Mouse (Mus musculus) megakaryocyte progenitor cell, adult 5-6 weeks (primary cell): ENCODE data around the gene 1700021F07Rik. TPM values are rescaled to one million over a fixed set of nuclear protein-coding genes. Genes with fewer than 3 reads are reported as not detected.

Source experiments
- ATAC-seq: replicated peaks from 2 replicates; pipeline ENCODE4 v1.8.0; 2016; ENCODE audit warnings: mild to moderate bottlenecking, moderate TSS enrichment, inconsistent platforms; ENCODE audit not compliant: poor library complexity
- total RNA-seq, 2 experiments: library from RNA; stranded (forward) in 1 of 2; stranded (reverse) in 1 of 2; fragments of 157-497, 149-512 nt in 1 of 2; fragments of 200-1000 nt in 1 of 2; gene quantifications; 2 replicates each; pipeline versions ENCODE4 v1.2.3 to v1.2.4; 2015 to 2017

The 1700021F07Rik gene
- total RNA-seq, 2 experiments from 2014 or later, result not detected

- peak; percentile 86 for ATAC-seq
Observed at GRCm38 (mm10) chr2:173561851-173562442, 39.6 kb downstream of the 1700021F07Rik start.

GRCm38 (mm10) chr2:173563336-173563735 lies 41.0 kb downstream of the 1700021F07Rik start:
- ATAC-seq, result no peak

- ATAC-seq, result no peak
Observed at GRCm38 (mm10) chr2:173564179-173564578, 41.8 kb downstream of the 1700021F07Rik start.

Other genes with a start within 250 kb of the 1700021F07Rik start
- 0.17 and 0.32 TPM in 2 replicates for gene Pmepa1, start 246.1 kb upstream of the 1700021F07Rik start, total RNA-seq (2015)
- 0.12 and 0.24 TPM in 2 replicates for gene Pmepa1, start 246.1 kb upstream of the 1700021F07Rik start, total RNA-seq (2017)
- 0.88 TPM in 1 of 2 replicates, not detected in the other for gene Ankrd60, start 55.8 kb downstream of the 1700021F07Rik start, total RNA-seq (2015)
- gene Ankrd60, start 55.8 kb downstream of the 1700021F07Rik start, total RNA-seq (2017), result not detected in 2 replicates
- 9.9 and 10.2 TPM in 2 replicates for gene Rab22a, start 137.2 kb downstream of the 1700021F07Rik start, total RNA-seq (2015)
- gene Rab22a, start 137.2 kb downstream of the 1700021F07Rik start, total RNA-seq (2017), result 6.8 and 7.3 TPM in 2 replicates
- gene 1700010B08Rik, start 196.8 kb downstream of the 1700021F07Rik start, total RNA-seq (2015), result not detected in 2 replicates
- not detected in 2 replicates for gene 1700010B08Rik, start 196.8 kb downstream of the 1700021F07Rik start, total RNA-seq (2017)
- gene Vapb, start 214.9 kb downstream of the 1700021F07Rik start, total RNA-seq (2015), result 8.1 and 9.1 TPM in 2 replicates
- gene Vapb, start 214.9 kb downstream of the 1700021F07Rik start, total RNA-seq (2017), result 62.1 and 62.5 TPM in 2 replicates